Mouse (Mus musculus) thymus, adult 2 months (tissue): Measurements from ENCODE around the gene 2200002D01Rik.

ENCODE experiments used
- CTCF ChIP-seq: fragments of 200-500 bp; IDR thresholded peaks from 2 replicates; pipeline ENCODE4 v1.5.1; 2012; ENCODE audit warnings: mild to moderate bottlenecking, control low read depth, low read length, moderate library complexity, borderline replicate concordance; ENCODE audit not compliant: control insufficient read depth, poor library complexity, insufficient read depth; ENCODE audit errors: extremely low read depth
- POLR2A ChIP-seq: fragments of 200-500 bp; IDR thresholded peaks from 2 replicates; pipeline ENCODE4 v1.6.1; 2012; ENCODE audit warnings: mild to moderate bottlenecking, low read length, control low read depth, moderate library complexity; ENCODE audit not compliant: control insufficient read depth, poor library complexity, insufficient read depth; ENCODE audit errors: extremely low read depth

- TF ChIP-seq CTCF: no peak
- no peak for TF ChIP-seq POLR2A
Measured at GRCm38 (mm10) chr7:29271687-29272465, 23.6 kb upstream of the 2200002D01Rik start.
